Mouse (Mus musculus) embryonic stem cell, embryonic (primary cell): ENCODE results near the gene Manbal.

Experiments used
- CTCF ChIA-PET, 4 experiments: fragments of 300-600 bp in 2 of 4; fragments of 350-600 bp in 2 of 4; sonication (Branson Sonifier 250); formaldehyde crosslinking; loops; one replicate each; lab custom pipeline; 2022; ENCODE audit warnings: inconsistent platforms in 2 of 4; lab: Charles Lee
- POLR2A ChIA-PET, 4 experiments: fragments of 300-600 bp in 2 of 4; fragments of 350-600 bp in 2 of 4; sonication (Branson Sonifier 250); formaldehyde crosslinking; loops; one replicate each; lab custom pipeline; 2022; ENCODE audit warnings: antibody characterized with exemption in 4 of 4, inconsistent platforms in 1 of 4; lab: Charles Lee

Manbal gene

GRCm38 (mm10) chr2:157388901-157389590 lies 21.7 kb downstream of the Manbal start:
- ChIA-PET CTCF (interaction anchor here (0.6 to 1.6 kb wide), 9 partner anchors 9 to 83 kb away, joined by 3 to 5 read pairs (median 3); no protein-coding TSS in a partner anchor), POLR2A (interaction anchor here in 3 of 4 experiments (0.6 to 53.2 kb wide), 36 partner anchors 8 to 352 kb away, joined by 3 to 1391 read pairs (median 4); partner anchors contain the start of genes Src (in 2 of the 3) and Manbal (in 1 of the 3))

GRCm38 (mm10) chr2:157389591-157389921 lies 22.2 kb downstream of the Manbal start:
- ChIA-PET CTCF (interaction anchor here in 2 of 4 experiments (0.7 to 1.6 kb wide), 4 partner anchors 9 to 83 kb away, joined by 3 to 5 read pairs (median 3); no protein-coding TSS in a partner anchor), POLR2A (interaction anchor here in 3 of 4 experiments (0.6 to 53.2 kb wide), 37 partner anchors 8 to 770 kb away, joined by 3 to 1391 read pairs (median 4); partner anchors contain the start of genes Src (in 2 of the 3) and Manbal (in 1 of the 3))

- POLR2A ChIA-PET: interaction anchor here (0.5 to 53.2 kb wide), 46 partner anchors 7 to 505 kb away, joined by 3 to 1391 read pairs (median 5); partner anchors contain the start of genes Src (in 3 of the 4) and Manbal (in 1 of the 4)
- CTCF ChIA-PET: interaction anchor here (0.6 to 4.2 kb wide), 8 partner anchors 8 to 66 kb away, joined by 3 to 13 read pairs (median 4); no protein-coding TSS in a partner anchor
Observed at GRCm38 (mm10) chr2:157392331-157392730, 24.9 kb downstream of the Manbal start.

- POLR2A ChIA-PET: interaction anchor here in 3 of 4 experiments (0.6 to 53.2 kb wide), 30 partner anchors 8 to 1470 kb away, joined by 3 to 1391 read pairs (median 9); partner anchors contain the start of genes Src (in 2 of the 3) and Manbal (in 1 of the 3)
- CTCF ChIA-PET: interaction anchor here in 3 of 4 experiments (0.7 to 4.2 kb wide), 5 partner anchors 12 to 64 kb away, joined by 3 to 13 read pairs (median 4); no protein-coding TSS in a partner anchor
Observed at GRCm38 (mm10) chr2:157393549-157393948, 26.2 kb downstream of the Manbal start.

- CTCF ChIA-PET: interaction anchor here in 3 of 4 experiments (0.7 to 4.2 kb wide), 3 partner anchors 63 to 880 kb away, joined by 3 to 13 read pairs (median 6); no protein-coding TSS in a partner anchor
- POLR2A ChIA-PET: interaction anchor here in 3 of 4 experiments (0.7 to 53.2 kb wide), 21 partner anchors 7 to 171 kb away, joined by 3 to 1391 read pairs (median 4); partner anchors contain the start of genes Src (in 2 of the 3) and Manbal (in 1 of the 3)
Observed at GRCm38 (mm10) chr2:157394868-157395267, 27.5 kb downstream of the Manbal start.

- CTCF ChIA-PET: interaction anchor here in 3 of 4 experiments (0.7 to 4.2 kb wide), 3 partner anchors 62 to 879 kb away, joined by 3 to 13 read pairs (median 6); no protein-coding TSS in a partner anchor
- POLR2A ChIA-PET: interaction anchor here in 3 of 4 experiments (0.6 to 53.2 kb wide), 24 partner anchors 7 to 65 kb away, joined by 3 to 1391 read pairs (median 4); partner anchors contain the start of genes Src (in 3 of the 3) and Manbal (in 1 of the 3)
Observed at GRCm38 (mm10) chr2:157395371-157395770, 28.0 kb downstream of the Manbal start.

GRCm38 (mm10) chr2:157395960-157396359 lies 28.6 kb downstream of the Manbal start:
- POLR2A ChIA-PET: interaction anchor here in 3 of 4 experiments (0.6 to 53.2 kb wide), 11 partner anchors 8 to 44 kb away, joined by 3 to 1391 read pairs (median 37); partner anchors contain the start of genes Src (in 3 of the 3) and Manbal (in 1 of the 3)
- CTCF ChIA-PET: interaction anchor here in 1 of 4 experiments (1.6 kb wide), 1 partner anchor 62 kb away, joined by 6 read pairs; no protein-coding TSS in a partner anchor

GRCm38 (mm10) chr2:157397376-157397775 lies 30.0 kb downstream of the Manbal start:
- CTCF ChIA-PET: interaction anchor here in 3 of 4 experiments (0.7 to 2.0 kb wide), 3 partner anchors 60 to 81 kb away, joined by 3 to 11 read pairs (median 5); no protein-coding TSS in a partner anchor
- POLR2A ChIA-PET: interaction anchor here (0.6 to 53.2 kb wide), 11 partner anchors 9 to 64 kb away, joined by 3 to 1391 read pairs (median 22); partner anchors contain the start of genes Src (in 2 of the 4) and Manbal (in 1 of the 4)

- ChIA-PET POLR2A (interaction anchor here in 3 of 4 experiments (0.6 to 53.2 kb wide), 16 partner anchors 10 to 227 kb away, joined by 3 to 1391 read pairs (median 4); partner anchors contain the start of genes Src (in 2 of the 3), Manbal (in 1 of the 3) and Rbl1 (in 1 of the 3)), CTCF (interaction anchor here in 3 of 4 experiments (0.5 to 2.3 kb wide), 10 partner anchors 9 to 78 kb away, joined by 3 to 11 read pairs (median 4); no protein-coding TSS in a partner anchor)
Observed at GRCm38 (mm10) chr2:157398539-157398938, 31.1 kb downstream of the Manbal start.

GRCm38 (mm10) chr2:157399797-157400196 lies 32.4 kb downstream of the Manbal start:
- CTCF ChIA-PET: interaction anchor here in 2 of 4 experiments (0.6 to 2.3 kb wide), 6 partner anchors 10 to 296 kb away, joined by 3 to 8 read pairs (median 3); no protein-coding TSS in a partner anchor
- POLR2A ChIA-PET: interaction anchor here in 3 of 4 experiments (0.6 to 53.2 kb wide), 14 partner anchors 8 to 173 kb away, joined by 3 to 1391 read pairs (median 6); partner anchors contain the start of genes Src (in 2 of the 3) and Manbal (in 1 of the 3)

- POLR2A ChIA-PET: interaction anchor here in 3 of 4 experiments (0.6 to 53.2 kb wide), 13 partner anchors 8 to 268 kb away, joined by 3 to 1391 read pairs (median 6); partner anchors contain the start of genes Src (in 2 of the 3) and Manbal (in 1 of the 3)
- CTCF ChIA-PET: interaction anchor here in 2 of 4 experiments (1.0 to 2.3 kb wide), 3 partner anchors 11 to 58 kb away, joined by 3 to 8 read pairs (median 5); no protein-coding TSS in a partner anchor
Observed at GRCm38 (mm10) chr2:157400491-157400890, 33.1 kb downstream of the Manbal start.

GRCm38 (mm10) chr2:157401261-157401660 lies 33.9 kb downstream of the Manbal start:
- ChIA-PET POLR2A (interaction anchor here in 2 of 4 experiments (1.3 to 53.2 kb wide), 8 partner anchors 9 to 42 kb away, joined by 4 to 1391 read pairs (median 11); partner anchors contain the start of genes Src (in 2 of the 2) and Manbal (in 1 of the 2)), CTCF (interaction anchor here in 1 of 4 experiments (0.9 kb wide), 1 partner anchor 56 kb away, joined by 3 read pairs; no protein-coding TSS in a partner anchor)

GRCm38 (mm10) chr2:157407596-157407995 lies 40.2 kb downstream of the Manbal start:
- CTCF ChIA-PET: interaction anchor here in 2 of 4 experiments (0.6 to 0.9 kb wide), 2 partner anchors 9 to 60 kb away, joined by 4 read pairs; no protein-coding TSS in a partner anchor
- POLR2A ChIA-PET: interaction anchor here in 3 of 4 experiments (0.6 to 53.2 kb wide), 11 partner anchors 11 to 162 kb away, joined by 3 to 1391 read pairs (median 5); partner anchors contain the start of gene Src (in 2 of the 3)

GRCm38 (mm10) chr2:157409793-157410533 lies 42.6 kb downstream of the Manbal start:
- POLR2A ChIA-PET: interaction anchor here in 3 of 4 experiments (0.7 to 53.2 kb wide), 24 partner anchors 8 to 157 kb away, joined by 3 to 1391 read pairs (median 5); partner anchors contain the start of gene Src (in 2 of the 3)

GRCm38 (mm10) chr2:157411151-157411693 lies 43.8 kb downstream of the Manbal start:
- POLR2A ChIA-PET: interaction anchor here in 3 of 4 experiments (0.6 to 53.2 kb wide), 17 partner anchors 7 to 44 kb away, joined by 3 to 1391 read pairs (median 6); partner anchors contain the start of genes Src (in 2 of the 3) and Manbal (in 1 of the 3)
- CTCF ChIA-PET: interaction anchor here in 2 of 4 experiments (0.6 to 1.4 kb wide), 2 partner anchors 20 to 69 kb away, joined by 3 read pairs; no protein-coding TSS in a partner anchor

More at GRCm38 (mm10) chr2:157409793-157410533, 42.6 kb downstream of the Manbal start:
- CTCF ChIA-PET: interaction anchor here in 1 of 4 experiments (1.4 to 1.6 kb wide), 2 partner anchors 11 to 68 kb away, joined by 3 to 6 read pairs; no protein-coding TSS in a partner anchor
